Mouse (Mus musculus): ENCODE measurements around the gene Arl13b.
A peak's percentile ranks its signal among the peaks of the same experiment; 100 is the strongest.

The Arl13b gene

DNA sequence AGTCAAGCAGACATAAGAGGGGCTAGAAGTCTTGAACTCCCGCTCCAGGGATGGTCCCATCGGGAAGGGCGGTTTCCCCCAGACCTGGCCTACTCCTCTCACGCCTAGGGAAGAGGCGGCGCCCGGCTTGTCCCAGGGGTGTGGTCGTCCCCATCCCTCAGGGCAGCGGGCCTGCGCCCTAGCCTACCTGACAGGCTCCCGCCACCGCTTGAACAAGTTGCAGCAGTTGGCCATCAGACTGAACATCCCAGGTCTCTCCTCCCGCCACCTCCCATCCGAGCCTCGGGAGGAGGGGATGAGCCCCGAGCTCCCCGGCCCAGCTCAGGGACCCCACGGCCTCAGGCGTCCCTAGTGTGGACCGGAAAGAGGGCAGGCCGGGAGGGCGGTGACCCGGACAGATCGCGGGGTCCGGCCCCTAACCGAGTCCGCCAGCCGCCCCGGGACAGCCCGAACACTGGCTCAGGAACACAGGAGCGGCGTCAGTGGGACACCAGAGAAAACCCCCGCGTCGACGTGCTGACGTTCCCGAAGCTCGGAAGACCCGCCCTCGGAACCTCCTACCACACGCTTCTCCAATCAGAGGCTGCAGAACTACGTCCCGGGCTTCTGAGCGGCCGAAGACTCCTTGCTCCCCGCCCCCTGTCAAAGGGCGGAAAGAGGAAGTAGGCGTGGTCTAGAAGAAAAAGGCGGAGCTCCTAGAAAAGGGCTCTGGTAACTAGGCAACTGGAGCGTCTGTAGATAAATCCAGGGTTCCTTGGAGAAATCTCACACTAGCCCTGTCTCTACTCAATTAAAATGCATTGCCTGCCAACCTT, at the start of gene Arl13b:
Arl13b (minus strand) TSS at position 543 of the 815 bp plus-strand sequence.
- peak; percentile 91 for DNase-seq

DNA sequence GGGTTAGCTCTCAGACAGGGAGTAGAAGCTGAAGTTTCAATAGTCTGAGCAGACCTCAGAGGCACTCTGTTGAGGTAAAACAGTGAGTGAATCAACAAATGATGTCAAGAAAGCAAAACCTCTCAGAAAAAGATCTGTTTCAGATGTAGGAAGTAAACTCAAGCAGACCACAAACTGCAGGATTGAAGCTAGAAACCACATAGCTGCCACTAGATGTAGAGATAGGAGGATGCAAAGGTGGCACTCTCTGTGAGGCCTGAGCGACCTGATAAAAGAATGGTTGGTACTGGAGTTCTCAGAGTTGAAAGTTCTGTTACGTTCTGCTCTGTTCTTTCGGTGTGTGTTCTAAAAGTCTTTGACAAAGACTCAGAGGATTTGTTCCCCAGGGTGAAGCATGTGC, 49.0 kb upstream of the Arl13b start:
- no peak for DNase-seq

DNA sequence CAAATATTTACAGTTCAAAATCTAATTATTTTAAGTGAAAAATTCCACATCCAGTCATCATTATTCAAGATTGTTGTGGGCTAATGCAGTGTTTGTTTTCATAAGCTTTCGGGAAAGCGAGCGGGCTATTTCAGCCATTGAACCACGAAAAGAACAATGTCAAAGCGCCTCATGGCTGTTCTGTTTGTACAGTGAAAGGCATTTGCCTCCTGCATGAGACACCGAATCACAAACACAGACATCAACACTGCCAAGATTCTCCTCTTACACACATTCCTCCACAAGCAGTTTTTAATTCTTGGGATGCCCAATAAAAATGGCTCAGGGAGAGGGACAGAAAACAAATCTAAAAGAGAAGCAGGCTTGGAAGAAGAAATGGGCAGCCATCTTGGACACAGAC, 27.2 kb upstream of the Arl13b start:
- DNase-seq = no peak

DNA sequence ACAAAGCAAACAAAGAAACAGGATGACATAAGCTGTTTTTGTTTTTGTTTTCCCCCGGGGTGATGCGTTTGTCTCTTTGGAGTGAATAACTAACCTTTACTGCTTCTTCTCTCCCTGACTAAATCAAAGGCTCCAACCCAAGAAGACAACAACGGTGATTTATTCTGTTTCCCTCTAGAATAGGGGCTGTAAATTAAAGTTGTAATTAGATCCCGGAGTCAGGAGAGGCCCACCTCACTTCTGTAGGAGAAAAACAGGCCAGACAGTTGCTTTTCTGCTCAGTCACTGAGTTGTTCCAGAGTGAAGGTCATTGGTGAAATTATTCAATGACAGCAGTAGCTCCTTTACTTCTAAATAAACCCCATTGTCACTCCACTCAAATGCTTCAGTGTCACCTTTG, 26.3 kb upstream of the Arl13b start:
- no peak for DNase-seq

DNA sequence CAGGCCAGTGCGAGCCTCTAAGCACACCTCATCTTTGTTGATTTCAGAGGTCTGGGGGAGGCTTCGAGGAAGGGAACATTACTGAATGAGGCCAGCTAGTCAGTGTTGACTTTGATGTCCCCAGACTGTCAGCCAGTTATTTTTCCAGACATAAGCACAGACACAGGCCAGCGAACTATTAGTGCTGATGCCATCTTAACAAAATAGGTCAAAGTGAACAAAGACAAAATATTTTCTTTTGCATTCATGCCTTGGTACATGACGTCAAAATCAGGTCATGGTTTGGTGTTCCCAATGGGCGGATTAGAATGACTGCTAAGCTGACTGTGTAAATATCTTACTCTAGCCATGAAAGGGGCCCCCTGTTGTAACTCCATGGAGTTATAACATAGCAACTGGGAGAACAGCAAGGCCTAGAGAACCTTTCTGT, 25.9 kb upstream of the Arl13b start:
- no peak for DNase-seq

DNA sequence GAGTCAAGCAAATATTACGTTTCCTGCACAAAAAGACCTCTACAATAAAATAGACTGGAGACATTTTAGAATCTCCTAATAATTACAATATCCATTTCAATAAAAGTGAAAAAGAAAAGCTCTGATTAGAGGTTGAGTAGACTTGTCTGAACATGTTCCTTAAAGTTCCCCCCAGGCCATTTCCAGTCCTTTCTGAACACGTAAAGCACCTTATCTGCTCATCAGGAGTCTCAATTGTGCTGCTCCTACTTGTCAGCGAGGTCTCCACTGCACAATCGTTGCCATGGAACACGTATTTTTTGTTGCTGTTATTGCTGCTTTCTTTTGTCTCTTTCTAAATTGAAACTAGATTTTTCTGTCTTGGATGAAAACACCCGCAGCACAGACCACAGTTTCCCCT, 14.6 kb upstream of the Arl13b start:
- no peak for DNase-seq

DNA sequence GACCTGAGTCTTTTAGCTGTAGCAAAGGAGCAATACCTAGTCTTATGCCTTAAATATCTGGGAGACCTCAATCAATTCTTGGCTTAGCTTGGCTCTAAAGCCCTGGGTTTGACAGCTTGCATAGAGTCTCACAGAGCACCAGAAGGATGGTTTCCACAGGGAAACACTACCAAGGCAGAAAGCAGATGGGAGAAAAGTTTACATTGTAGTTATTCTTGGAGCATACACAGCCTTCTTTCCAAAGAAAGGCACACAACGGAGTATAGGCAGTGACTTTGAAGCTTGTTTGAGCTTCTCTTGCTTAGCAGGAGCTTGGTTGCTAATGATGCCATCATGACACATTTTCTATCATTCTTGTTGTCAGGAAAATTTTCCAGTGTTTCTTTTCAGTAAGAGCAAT, 13.3 kb upstream of the Arl13b start:
- no peak for DNase-seq

DNA sequence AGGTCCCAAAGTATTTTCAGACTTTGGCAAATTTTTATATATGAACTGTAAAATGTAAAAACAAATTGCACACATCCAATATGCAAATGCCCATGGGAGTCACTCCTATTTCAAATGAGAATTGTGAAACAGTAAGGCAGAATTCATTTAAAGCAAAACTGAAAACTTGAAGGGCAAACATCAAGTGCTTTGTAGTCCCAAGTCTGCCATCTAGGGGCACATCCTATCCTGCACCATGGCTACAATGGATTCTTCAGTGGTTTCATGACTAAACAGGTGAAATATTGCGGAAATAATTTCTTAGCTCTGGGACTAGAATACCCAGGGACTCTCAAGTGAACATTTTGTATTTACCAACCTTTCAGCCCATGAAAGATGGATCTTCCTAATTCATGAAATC, 11.2 kb upstream of the Arl13b start:
- no peak for DNase-seq

DNA sequence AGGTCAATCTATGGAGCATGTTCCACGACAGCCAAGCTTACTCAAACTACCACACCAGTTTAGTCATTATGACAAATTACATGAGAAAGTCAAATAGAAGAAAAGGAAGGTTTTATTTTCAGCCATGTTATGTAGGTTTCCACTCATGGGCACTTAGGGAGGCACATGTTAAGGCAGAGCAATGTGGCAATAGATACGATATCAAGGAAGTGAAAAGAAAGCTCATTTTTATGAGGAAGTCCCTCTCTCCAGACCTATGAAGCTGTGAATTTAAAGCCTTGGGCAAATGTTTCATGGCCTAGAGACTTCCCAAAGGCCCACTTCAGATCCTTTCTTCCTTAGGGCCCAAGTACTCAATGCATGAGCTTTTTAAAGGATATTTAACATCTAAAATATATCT, 10.7 kb upstream of the Arl13b start:
- DNase-seq = no peak

DNA sequence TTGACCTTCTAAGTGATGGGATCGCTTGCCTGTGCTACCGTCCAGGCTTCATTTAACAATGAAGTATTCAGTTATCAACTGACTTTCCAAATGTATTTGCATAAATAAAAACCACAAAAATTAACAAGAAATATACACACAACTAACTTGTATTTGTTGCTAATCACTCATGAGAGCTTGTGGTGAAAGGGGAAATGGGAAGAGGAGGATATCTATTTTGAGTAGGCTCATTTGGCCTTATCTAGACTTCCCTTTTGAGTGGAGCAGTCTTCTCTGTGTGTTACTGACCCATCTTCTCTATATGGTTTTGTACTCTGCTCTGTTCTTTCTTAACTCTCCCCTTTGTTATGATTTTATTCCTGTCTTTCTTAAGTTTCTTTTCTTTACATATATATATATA, 9.4 kb upstream of the Arl13b start:
- DNase-seq = no peak

DNA sequence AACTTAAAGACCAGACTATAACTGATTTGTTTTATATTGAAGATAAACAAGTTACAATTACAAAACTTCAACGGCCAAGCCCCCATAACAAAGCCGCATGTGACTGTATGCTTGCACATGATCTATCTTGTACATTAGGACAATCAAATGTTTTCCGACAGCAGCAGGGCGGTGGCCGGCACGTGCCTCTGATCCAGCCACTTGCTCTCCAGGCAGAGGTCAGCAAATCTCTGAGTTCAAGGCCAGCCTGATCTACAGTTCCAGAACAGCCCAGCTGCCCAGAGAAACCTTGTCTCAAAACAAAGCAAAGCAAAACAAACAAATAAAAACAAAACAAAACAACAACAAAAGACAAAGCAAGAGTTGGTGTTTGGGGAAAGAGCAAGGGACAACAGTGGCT, 8.5 kb upstream of the Arl13b start:
- DNase-seq = no peak

DNA sequence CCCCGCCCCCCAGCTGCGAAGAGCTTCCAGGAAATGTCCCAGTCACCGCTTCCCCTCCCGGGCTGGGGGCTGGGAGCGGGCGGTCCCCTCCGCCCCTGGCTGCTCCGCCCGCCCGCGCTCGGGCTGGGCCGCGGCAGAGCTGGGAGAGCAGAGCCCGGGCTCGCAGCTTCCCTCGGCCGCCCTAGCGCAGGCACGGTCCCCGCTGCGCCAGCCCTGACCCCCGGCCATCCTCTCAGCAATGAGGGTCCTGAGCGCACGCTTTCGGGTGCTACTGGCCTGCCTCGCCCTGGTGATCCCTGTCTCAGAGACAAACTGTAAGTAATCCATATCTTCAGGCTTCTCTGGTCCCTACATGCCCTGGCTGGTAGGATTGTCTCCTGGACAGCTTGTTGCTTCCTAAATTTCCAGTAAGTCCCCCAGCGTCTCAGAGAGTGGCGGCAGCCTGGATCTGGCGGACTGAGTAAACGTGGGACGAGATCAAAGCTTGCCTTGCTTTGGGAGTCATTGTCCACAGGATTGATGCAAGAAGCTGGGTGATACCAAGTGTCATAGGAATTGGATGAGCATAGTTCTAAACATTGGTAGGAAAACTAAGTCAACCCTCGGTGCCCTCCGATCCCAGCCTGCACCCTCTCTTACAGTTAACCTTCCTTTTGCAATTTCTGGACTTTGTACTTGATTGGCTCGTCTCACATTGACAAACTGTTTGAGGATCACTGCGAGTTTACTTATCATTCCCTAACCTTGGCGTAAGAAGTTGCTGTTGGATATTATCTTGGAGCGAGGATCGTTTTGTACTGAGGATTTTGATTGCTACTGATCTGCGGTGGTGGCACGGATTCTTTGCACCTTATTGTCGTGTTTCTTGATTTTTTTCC, 7.6 kb upstream of the Arl13b start, which contains the start of gene Pros1:
Pros1 (plus strand) TSS at position 117 of the 878 bp plus-strand sequence.
- DNase-seq = peak; percentile 11

DNA sequence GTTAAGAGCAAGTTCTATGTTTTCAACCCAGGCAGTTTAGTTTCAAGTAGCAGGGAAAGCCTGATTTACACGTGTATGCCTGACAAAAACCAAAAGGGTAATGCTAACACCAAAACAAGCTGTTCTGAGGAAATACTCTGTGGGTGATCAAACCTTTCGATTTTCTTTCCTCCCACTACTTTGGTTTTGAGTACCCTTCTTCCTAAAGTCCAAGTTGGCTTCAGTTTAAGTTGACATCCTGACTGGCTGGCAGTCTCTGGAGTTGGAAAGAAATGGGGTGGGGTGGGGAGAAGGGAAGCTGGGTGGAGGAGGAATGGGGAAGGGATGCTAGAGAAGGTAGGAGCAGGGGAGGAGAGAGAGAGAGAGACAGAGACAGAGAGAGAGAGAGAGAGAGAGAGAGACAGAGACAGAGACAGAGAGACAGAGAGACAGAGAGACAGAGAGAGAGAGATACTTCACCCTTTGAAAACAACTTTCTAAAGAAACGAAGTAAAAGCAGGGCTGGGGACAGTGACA, 6.8 kb upstream of the Arl13b start:
- no peak for DNase-seq

DNA sequence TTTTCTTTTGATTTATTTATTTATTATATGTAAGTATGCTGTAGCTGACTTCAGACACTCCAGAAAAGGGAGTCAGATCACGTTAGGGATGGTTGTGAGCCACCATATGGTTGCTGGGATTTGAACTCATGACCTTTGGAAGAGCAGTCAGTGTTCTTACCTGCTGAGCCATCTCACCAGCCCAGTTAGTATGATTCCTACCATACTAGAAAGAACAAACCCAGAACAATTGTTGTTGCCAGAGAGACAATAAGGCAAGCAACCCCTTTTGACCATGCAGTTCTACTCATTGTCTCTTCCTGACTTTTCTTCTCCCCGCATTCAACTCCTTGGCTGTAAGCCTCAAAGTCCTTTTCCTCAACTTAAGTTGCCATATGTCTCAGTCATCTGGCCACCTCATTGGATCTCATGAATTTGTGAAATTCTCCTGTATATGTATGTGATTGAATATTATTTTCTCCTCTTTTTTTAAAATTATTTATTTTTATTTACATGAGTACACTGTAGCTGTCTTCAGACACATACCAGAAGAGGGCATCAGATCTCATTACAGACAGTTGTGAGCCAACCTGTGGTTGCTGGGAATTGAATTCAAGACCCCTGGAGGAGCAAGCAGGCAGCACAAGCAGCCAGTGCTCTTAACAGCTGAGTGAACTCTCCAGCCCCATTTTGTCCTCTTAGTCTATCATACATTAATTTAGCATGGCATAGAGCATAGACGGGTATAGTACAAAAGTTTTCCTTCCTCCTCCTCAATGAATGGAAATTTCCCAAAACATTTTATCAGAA, 5.8 kb upstream of the Arl13b start:
- DNase-seq = no peak

DNA sequence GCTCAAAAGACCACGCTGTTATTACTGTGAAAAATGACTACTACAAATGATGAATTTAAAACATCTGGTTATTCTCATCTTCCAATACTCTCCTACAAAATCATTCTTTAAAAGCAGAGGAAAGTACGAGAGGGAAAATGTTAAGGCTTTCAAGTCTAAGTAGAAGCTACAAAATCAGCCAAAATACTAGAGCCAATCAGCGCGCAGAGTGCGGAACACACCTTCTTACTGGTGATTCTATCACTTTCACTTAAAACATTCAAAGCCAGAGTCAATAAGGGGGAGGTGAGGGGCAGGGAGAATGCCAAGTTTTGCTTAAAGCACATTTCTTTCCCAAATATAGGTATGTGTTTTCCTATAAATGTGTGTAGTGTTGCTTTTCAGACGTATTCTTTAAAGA, 1.5 kb downstream of the Arl13b start:
- DNase-seq = no peak

DNA sequence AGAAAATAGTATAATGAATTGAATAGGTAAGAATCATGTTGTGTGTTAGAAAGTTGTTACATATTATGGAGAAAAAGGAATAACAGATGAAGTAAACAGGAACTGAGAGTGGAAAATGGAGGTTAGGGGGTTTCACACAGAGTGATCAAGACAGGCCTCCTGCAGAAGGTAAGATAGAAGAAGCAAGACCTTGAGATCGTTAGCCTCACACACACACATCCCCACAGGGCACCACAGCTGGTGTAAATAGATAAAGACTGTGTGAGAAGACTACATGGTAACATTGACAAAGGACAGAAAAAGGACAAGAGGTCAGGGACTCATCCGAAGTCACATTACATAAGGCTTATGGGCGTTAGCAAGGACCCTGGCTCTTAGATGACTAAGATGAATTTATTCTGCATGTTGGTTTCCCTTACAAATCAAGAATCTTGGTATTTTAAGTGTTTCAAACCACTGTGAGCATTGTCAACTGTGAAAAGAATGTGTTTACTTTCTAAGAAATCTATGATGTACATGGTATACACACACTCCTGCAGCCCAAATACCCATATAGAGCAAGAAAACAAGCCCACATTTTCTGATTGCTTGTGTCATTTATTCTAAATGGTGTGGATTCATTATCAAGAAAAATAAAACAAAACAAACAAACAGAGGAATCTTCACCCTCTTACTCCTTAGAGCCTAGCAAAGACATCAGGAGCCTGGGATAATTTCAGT, 12.7 kb downstream of the Arl13b start:
- no peak for DNase-seq

DNA sequence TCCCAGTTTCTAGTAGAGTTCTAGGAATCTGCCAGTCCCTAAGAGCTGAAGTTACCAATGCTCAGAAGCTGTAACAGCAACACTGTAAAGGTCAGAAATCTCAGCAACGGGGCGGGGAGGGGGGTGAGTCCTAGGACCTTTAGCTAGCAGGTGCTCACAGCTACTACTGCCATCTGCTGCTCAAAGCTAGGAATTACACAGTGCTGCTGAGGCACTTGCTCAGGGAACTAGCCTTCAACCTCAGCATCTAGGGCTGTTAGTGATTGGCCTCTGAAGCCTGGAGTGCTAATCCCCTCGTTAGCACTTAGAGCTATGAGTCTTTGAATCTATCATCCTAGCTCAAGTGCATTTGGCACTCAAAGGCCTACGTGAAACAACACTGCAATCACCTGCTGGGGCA, 14.4 kb downstream of the Arl13b start:
- peak; percentile 9 for DNase-seq

DNA sequence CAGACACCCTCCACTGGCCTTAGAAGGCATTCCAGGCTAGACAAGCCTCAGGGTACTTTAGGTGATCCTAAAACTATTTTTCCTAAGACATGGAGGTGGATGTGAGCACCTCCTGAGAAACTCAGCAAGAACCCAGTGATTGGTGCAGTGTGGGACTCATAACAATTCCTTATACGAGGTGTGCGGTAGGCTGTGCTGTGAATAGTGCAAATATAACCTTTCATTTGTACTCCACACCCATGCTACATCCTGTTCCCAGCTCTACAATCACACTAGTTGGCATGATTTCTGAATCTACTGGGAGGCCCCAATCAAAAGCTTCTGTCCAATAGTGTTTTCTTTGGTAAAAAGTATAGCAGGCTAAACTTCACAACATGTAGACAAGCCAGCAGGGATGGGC, 14.8 kb downstream of the Arl13b start:
- DNase-seq = no peak

DNA sequence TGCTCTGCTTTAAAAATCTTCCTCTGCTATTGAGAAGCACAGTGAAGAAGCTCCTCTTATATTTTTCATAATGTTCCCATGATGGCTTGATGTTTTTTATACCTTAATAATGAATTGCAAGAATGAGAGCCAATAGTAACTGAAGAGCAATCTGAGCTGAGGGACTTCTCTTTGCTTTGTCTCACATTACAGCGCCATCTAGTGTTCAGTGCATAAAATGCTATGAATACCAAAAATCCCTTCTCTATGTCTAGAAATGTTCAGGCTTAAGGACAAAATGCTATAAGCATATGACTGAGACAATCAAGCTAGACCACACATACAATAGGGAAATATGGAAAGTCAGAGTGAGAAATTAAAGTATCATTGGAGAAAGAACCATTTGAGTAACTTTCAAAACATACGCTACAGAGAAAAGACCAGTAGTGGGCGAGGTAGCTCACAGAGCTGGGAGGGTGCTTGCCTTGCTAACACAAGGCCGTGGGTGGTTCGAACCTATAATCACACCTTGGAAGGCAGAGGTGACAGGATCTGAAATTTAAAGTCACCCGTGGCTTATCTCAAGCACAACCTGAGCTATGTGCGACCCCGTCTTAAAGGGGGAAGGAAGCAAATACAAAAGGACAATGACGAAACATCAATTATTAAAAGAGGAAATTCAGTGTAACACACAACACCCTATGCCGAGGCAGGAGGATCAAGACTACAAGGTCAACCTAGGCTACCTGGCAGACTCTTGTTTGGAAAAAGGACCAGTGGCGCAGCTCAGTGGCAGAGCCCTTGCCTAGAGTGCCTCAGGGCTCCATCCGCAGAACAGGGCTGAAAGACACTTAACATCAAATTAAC, 20.5 kb downstream of the Arl13b start:
- DNase-seq = peak; percentile 10

DNA sequence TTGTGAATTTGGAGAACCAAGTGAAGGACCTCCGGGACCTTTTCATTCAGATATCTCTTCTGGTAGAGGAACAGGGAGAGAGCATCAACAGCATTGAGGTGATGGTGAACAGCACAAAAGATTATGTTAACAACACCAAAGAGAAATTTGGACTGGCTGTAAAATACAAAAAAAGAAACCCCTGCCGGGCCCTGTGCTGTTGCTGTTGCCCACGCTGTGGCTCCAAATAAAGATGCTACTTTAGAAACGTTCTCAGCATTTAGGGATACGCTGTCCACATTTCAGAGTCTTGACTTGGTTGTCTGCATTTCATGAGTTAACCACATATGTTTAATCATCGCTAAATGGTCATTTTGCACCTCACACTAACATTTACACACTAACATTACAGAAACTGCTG, 24.4 kb downstream of the Arl13b start:
- no peak for DNase-seq

DNA sequence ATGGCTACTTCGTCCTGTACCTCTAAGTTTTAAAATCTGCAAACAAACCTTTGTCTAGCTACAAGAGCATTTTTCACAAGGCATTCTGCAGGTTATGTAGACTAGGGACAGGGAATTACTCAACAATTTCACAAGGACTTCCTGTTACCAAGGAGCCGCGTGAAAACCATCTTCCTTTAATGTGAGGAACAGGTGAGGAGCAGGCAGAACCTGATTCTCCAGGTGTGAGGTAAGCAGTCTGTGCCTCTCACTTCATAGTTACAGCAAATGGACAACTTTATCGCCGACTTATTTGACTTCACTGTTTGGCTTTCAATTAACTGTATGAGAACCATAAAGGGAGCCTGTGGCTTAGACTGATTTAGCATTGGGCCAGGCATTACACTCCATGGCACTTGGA, 32.3 kb downstream of the Arl13b start, which contains the start of gene Stx19:
Stx19 (plus strand) TSS at position 186 of the 400 bp plus-strand sequence.
- DNase-seq = no peak
